Mouse (Mus musculus): Measurements from ENCODE around the gene Kctd13.

Kctd13 gene

DNA sequence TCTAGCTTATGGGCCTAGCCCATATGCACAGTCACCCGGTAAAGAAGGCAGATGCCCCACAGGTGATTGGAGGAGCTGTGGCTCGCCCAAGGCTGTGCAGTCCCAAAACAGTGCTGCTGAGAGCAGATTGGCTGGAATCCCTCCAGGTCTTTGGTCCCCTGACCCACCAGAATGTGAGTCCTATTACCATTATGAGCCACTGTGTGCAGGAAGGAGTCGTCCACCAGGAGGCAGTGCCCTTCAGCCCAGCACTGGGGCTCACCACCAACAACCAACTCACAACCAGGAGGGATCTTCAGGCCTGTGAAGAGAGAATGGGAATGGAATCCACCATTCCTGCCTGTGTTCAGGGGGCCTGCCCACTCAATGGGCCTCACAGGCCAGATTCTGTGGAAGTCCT, 17.9 kb downstream of the Kctd13 start:
- peak; percentile 61 to 73 for DNase-seq

- DNase-seq, result peak in 1 of 2 experiments; percentile 50
Measured at GRCm38 (mm10) chr7:126948626-126949025, 19.9 kb downstream of the Kctd13 start.

DNA sequence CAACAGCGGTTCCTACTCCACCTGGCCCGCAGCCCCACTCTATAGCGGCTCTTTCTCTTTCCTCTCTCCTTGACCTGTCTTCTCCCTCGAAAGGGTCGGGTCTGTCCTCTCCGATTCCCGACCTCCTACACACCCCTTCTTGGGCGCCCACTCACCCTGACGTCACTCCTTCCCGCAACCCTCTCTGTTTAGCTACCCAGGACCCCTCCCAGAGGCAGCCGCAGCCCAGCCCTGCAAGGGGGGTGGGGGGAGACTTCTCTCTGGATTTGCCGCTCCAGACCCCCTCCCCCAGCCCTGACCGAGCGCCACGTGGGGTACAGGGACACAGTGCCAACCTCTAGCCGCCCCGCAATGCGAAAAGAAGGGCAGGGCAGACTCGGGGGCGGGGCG, 20.7 kb downstream of the Kctd13 start, which contains the start of gene Asphd1:
TSS of gene Asphd1 (minus strand) at position 180 of the 390 bp plus-strand sequence.
- no peak for DNase-seq

- peak; percentile 94 for DNase-seq
Measured at GRCm38 (mm10) chr7:126949793-126950646, 21.3 kb downstream of the Kctd13 start, which contains the start of gene Sez6l2. TSS of gene Sez6l2 (plus strand) at chr7:126950563.

DNA sequence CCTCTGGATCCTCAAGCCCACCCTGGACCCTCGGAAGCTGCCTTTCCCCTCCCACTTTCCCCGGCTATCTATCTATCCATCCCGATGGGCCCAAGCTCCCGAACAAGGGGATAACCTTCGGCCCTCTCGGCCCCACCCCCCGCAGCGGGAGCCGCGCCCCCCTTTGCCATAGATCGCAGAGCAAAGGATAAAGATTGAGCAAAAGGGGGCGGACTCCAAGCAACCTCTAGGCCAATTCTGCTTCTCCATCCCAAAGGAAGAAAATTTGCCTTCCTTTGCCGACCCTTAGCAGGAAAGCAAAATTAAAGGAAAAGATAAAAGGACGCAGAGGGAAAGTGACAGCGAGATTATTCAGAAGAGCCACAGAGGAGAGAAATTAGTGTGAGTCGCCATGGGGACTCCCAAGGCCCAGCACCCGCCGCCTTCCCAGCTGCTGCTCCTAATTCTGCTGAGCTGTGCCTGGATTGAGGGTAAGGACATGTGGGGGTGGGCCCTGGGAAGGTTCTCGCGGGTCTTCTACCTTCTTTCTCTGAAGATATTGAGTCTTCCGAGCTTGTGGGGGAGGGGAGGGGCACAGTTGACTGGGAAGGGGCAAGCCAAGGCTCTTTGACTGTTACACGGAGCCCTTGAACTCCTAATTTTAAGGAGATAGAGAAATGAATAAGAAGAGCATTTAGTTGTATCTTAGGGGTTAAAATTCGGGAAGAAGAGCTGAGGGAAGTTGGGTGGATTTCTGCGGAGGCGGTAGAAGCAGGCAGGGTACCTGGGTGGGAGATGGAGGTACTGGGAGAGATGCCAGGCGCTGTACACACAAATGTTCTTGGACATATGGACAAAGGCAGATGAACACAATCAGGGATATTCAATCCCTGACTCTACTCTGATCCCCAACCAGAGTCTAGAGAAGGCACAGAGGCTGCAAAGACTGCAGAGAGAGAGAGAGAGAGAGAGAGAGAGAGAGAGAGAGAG, 22.3 kb downstream of the Kctd13 start:
- peak; percentile 62 to 68 for DNase-seq

- peak in 1 of 2 experiments; percentile 54 for DNase-seq
Measured at GRCm38 (mm10) chr7:126951741-126952140, 23.1 kb downstream of the Kctd13 start.

GRCm38 (mm10) chr7:126952646-126953045, 24.0 kb downstream of the Kctd13 start:
- peak in 1 of 2 experiments; percentile 51 for DNase-seq

DNA sequence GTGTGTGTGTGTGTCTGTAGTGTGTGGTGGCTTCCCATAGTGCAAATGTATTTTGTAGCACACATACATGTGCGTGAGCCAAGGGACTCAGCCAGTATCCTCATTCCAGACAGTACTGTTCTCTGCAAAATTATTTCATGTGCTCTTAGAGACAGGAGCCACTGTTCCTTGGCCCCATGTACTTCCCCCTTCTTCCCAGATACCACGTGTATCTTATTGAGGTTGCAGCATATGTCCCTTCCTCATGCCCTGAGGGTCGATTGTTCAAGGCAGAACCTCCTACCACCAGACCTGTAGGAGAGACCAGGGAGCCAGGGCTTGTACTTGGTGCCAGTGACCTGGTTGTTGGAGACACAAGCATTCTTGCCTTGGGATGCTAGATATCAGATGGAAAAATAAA, 26.4 kb downstream of the Kctd13 start:
- no peak for DNase-seq

DNA sequence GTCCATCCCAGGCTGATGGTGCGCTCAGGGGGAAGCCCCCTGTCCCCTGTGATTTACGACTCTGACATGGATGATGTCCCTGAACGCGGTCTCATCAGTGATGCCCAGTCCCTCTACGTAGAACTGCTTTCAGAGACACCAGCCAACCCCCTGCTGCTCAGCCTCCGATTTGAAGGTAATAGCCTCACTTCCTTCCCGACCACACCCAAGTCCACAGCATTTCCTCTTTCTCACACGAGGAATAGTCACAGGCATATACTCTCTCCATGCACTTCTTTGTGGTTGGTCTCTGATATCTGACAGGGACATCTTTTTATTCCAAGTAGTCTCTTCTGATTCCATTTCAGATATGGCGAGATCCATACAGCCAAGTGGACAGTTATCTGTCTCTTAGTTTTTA, 31.1 kb downstream of the Kctd13 start:
- DNase-seq, result no peak

DNA sequence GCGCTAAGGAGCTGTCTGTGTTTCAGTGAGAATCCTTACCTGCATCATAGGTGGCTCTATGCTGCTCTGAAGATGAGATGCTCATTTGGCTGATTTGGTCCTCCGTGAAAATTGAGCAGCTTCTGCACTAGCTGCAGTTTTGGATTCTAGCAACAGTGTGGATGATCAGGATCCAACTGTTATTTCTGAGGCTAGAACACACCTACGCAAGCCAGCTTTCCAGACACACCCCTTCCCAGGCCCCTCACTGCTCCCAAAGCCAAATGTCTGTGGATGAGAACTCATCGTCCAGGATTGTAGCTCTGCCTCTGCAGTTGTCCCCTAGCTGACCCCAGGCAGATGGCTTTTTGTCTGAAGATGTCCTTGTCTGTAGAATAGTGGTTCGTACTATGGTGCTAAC, 32.4 kb downstream of the Kctd13 start:
- no peak for DNase-seq

DNA sequence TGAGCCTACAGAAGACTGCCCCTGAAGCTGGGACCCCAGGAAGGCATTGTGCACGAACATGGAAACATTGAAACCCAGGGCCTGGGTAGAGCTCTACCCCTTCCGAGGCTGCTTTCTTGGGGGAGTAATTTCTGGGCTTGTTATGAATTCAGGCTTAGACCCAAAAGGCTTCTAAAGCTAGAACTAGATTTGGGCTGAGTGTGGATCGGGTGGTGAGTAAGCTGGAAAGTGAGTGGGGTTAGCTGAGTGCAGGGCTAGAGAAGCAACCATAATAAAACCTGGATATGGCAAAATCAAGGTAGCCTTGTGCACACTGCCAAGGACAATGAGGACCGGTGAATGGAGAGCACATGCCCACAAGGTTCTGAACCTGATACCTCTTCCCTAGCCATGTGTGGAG, 33.3 kb downstream of the Kctd13 start:
- no peak for DNase-seq

DNA sequence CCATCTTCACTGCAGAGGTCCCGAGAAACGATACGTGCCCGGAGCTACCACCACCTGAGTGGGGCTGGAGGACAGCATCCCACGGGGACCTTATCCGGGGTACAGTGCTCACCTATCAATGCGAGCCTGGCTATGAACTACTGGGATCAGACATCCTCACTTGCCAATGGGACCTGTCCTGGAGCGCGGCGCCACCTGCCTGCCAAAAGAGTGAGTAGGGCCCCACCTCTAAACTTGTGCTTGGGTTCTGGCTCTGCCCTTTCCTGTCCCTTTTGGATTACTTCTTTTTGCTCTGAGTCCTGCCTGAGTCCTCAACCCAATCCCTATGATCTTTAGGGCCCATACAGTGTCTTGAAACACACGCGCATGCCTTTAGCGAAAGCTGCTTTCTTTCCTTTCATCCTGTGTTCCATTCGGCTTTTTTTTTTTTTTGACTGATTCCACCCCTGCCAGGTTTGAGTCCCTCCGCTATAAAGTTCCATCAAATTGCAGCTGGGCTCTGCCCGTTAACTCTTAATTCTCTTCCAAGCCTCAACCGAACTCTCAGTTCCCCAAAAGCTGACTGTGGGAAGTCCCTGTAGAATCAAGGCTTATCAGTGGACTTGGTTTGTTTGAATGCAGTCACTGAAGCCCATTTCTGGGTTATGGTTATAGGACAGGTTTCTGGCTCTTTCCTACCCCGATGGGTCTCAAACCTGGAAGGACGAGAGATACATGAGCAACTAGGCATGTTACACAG, 35.0 kb downstream of the Kctd13 start:
- DNase-seq, result peak; percentile 61 to 68

- peak; percentile 81 to 88 for DNase-seq
Measured at GRCm38 (mm10) chr7:126965568-126965967, 36.9 kb downstream of the Kctd13 start.

DNA sequence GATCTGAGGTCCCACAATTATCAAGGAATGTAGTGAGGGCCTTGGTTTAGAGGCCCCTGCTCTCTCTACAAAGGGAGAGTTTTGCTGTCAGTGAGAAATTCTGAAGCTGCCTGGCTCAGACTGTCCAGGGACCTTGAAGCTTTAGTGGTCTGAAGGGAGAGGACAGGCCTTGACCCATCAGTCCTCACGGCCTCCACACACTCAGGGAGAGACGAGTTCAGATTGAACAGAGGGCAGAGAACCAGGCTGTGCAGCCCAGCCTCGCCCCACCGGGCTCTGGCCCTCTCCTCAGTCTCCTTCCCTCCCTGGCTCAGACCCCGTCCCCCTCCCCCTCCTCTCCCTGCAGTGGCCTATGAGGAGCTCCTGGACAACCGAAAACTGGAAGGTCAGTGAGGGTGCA, 38.7 kb downstream of the Kctd13 start:
- no peak for DNase-seq

GRCm38 (mm10) chr7:126975493-126975892, 46.8 kb downstream of the Kctd13 start:
- DNase-seq, result peak in 1 of 2 experiments; percentile 28

- DNase-seq, result no peak
Measured at GRCm38 (mm10) chr7:126975893-126975949, 47.0 kb downstream of the Kctd13 start, which contains the start of gene Cdipt. TSS of gene Cdipt (plus strand) at chr7:126975914.

DNA sequence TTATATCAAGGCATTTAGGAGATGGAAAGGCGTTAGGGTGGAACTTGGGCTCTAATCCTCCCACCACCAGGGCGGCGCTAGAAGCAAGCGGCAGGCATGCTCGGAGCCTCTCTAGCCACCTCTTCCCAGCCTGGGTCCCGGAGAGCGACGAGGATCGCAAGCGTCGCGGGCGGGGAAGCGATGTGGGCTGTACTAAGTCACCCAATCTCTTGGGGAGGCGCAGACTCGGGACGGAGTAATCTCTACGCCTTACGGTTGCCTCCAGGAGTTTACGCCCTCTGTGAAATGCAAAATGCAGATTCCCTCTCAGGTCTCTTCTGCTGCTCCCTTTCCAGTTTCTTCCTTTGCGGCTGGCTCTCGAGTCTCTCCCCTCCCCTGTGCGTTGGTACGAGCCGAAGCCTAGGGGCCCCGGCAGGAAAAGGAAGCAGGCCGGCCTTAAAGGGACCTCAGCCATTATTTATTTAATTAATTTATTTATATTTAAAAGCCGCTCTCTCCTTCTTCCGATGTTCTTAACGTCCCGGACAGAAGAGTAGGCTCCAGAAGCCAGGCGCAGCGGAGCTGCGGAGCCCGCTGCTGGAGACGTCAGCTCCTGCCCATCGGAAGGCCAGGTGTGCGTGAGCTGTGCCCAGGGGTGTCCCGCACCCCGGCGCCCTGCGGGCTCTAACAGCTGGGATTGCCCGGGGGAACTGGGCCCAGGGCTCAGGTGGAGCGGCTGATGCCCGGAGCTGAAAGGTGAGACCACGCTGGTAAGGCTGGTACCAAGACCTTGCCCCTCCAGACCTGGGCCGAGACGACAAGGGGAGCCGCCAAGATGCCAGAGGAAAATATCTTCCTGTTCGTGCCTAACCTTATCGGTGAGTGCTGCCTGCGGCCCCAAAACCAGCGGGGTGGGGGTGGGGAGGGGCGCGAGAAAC, 47.5 kb downstream of the Kctd13 start, which contains the start of gene Cdiptos:
TSS of gene Cdiptos (minus strand) at position 149 of the 917 bp plus-strand sequence.
- DNase-seq, result peak; percentile 97 to 99

- DNase-seq, result no peak
Measured at GRCm38 (mm10) chr7:126976878-126977459, 48.3 kb downstream of the Kctd13 start.

DNA sequence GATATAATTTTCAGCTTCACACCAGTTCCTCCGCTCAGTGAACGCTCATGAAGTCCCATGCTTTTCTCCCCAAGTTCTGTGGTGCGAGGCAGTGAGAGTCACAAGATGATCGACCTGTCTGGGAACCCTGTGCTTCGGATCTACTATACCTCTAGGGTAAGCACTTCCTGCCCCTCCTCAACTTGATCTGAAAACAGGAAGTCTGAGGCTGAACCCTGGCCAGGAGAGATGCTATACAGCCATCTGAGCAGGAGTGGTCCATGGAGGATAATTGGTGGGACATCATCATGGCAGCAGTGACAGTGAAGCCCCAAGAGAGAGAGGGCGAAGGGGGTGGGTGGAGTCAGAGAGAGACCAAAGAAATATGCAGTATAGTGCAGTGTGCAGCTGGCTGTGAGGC, 50.2 kb downstream of the Kctd13 start:
- no peak for DNase-seq

DNA sequence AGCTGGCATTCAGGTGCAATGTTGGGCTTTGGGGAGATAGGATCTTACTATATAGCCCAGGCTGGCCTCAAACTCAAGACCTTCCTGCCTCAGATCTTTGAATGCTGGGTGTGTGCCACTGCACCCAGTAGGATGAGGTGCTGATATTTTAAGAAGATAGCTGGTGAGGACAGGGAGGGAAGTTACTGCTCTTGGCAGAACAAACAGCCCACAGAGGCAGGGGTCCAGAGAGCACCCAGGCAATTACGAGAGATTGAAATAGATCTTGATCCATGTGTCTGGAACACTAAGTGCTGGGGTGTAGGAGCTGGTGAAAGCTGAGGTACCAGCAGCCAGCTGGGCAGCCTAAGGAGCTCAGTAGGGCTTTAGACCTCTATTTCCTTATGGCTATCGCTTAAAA, 52.9 kb downstream of the Kctd13 start:
- no peak for DNase-seq

DNA sequence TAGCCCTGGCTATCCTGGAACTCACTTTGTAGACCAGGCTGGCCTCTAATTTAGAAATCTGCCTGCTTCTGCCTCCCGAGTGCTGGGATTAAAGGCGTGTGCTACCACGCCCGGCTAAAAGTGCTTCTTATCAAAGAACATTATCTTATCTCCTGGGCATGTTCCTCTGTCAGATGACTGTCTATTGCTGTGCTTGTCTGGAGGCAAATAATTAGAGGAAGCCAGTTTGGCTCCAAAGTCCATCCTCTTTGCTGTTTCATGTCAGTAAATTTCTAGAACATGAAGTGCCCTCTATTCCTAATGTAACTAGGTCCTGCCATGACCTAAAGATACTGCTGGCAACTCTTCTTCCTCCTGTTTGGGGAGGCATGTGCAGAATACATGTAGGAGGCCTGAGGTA, 53.4 kb downstream of the Kctd13 start:
- no peak for DNase-seq

DNA sequence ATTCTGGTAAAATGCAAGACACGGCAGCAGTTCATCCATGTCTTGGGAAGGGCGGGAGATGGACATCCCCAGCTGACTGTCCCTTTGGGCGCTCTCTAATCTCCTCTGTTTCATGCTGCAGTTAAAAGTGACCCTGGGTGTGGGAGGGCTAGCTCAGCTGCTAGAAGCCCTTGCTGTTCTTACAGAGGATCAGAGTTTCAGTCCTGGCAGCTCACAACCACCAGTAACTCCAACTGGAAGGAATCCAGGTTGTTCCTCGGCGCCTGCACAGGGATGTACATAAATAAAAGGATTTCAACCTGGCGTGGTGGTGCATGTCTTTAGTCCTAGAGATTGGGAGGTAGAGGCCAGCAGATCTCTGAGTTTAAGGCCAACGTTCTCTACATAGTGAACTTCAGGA, 54.4 kb downstream of the Kctd13 start:
- DNase-seq, result peak in 1 of 2 experiments; percentile 44
